Mouse (Mus musculus) myocyte (in vitro differentiated cells): ENCODE measurements at regions not wholly inside any gene's neighbourhood (a gene's known extent, or its start where the extent isn't known, plus 50 kb on each side); places are given as distances from the start of the nearest gene placed in this dataset.

Experiments used
- H3K27me3 ChIP-seq: one replicate; pipeline ENCODE4 v1.6.1; 2011; ENCODE audit not compliant: control insufficient read depth, insufficient read depth, insufficient read length
- H3K36me3 ChIP-seq: one replicate; pipeline ENCODE4 v1.6.1; 2011; ENCODE audit not compliant: control insufficient read depth, insufficient read depth
- H3K4me2 ChIP-seq: one replicate; pipeline ENCODE4 v1.6.1; 2011; ENCODE audit warnings: low read depth, control low read depth
- H3K4me3 ChIP-seq: one replicate; pipeline ENCODE4 v1.5.1; 2011; ENCODE audit warnings: mild to moderate bottlenecking, control low read depth, moderate library complexity
- H3K79me2 ChIP-seq: one replicate; pipeline ENCODE4 v1.6.1; 2011; ENCODE audit not compliant: control insufficient read depth, insufficient read depth
- H3ac ChIP-seq: one replicate; pipeline ENCODE4 v1.6.1; 2011; ENCODE audit not compliant: control insufficient read depth, insufficient read length
- CEBPB ChIP-seq: IDR thresholded peaks from 2 replicates; pipeline ENCODE4 v1.6.1; 2011; ENCODE audit warnings: mild to moderate bottlenecking, moderate library complexity; ENCODE audit not compliant: poor library complexity, insufficient read depth, severe bottlenecking
- E2F4 ChIP-seq: IDR thresholded peaks from one replicate; pipeline ENCODE4 v1.6.1; 2011; ENCODE audit warnings: mild to moderate bottlenecking, control low read depth, moderate library complexity; ENCODE audit not compliant: insufficient read depth
- MAX ChIP-seq: IDR thresholded peaks from one replicate; pipeline ENCODE4 v1.6.1; 2011; ENCODE audit warnings: low read depth, mild to moderate bottlenecking, control low read depth
- MYOD1 ChIP-seq, 3 experiments: IDR thresholded peaks; one replicate each; pipeline ENCODE4 v1.6.1; 2011; ENCODE audit warnings: control low read depth in 2 of 3, low read depth in 2 of 3, mild to moderate bottlenecking in 2 of 3, moderate library complexity in 1 of 3; ENCODE audit not compliant: insufficient read length in 2 of 3, control insufficient read depth in 1 of 3
- MYOG ChIP-seq, 3 experiments: IDR thresholded peaks; one replicate each; pipeline ENCODE4 v1.6.1; 2011; ENCODE audit warnings: control low read depth in 2 of 3, low read depth in 2 of 3, mild to moderate bottlenecking in 2 of 3; ENCODE audit not compliant: insufficient read length in 2 of 3, control insufficient read depth in 1 of 3, insufficient read depth in 1 of 3
- POLR2A ChIP-seq: IDR thresholded peaks from one replicate; pipeline ENCODE4 v1.6.1; 2011; ENCODE audit warnings: low read depth, mild to moderate bottlenecking, control low read depth, moderate library complexity; ENCODE audit not compliant: insufficient read length
- POLR2AphosphoS2 ChIP-seq: IDR thresholded peaks from one replicate; pipeline ENCODE4 v1.6.1; 2011; ENCODE audit warnings: low read depth, control low read depth; ENCODE audit not compliant: insufficient read length
- REST ChIP-seq: IDR thresholded peaks from one replicate; pipeline ENCODE4 v1.6.1; 2011; ENCODE audit warnings: mild to moderate bottlenecking, control low read depth, moderate library complexity; ENCODE audit not compliant: insufficient read depth, insufficient read length
- SRF ChIP-seq: IDR thresholded peaks from one replicate; pipeline ENCODE4 v1.6.1; 2011; ENCODE audit warnings: low read depth; ENCODE audit not compliant: control insufficient read depth, insufficient read length
- TCF12 ChIP-seq: IDR thresholded peaks from one replicate; pipeline ENCODE4 v1.6.1; 2011; ENCODE audit warnings: mild to moderate bottlenecking, control low read depth; ENCODE audit not compliant: poor library complexity, insufficient read depth, severe bottlenecking
- TCF3 ChIP-seq: IDR thresholded peaks from one replicate; pipeline ENCODE4 v1.6.1; 2011; ENCODE audit warnings: low read depth, control low read depth; ENCODE audit not compliant: insufficient read length
- USF1 ChIP-seq: IDR thresholded peaks from one replicate; pipeline ENCODE4 v1.6.1; 2011; ENCODE audit warnings: low read depth, mild to moderate bottlenecking, control low read depth, moderate library complexity

DNA sequence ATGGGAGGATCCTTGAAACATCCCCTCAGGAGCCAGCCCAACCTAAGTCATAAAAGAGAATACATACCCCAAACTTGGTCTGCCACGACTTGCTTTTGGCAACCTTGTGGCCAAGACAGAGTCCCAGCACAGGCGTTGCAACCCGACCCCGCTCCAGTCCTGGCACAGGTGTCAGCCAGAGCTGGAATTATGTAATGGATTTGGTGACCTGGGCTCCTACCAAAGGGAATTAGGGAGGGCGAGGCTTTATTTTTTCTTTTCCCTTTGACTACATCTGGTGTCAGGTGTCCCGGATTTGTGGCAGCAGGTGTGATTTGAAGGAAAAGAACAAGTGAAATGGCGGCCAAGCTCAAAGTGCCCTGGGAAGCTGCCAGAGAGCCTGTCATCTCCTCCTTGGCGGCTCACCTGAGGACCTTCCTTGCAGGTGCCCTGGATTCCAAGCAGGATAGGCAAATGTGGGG, 212.9 kb downstream of the Mef2c start:
- Histone ChIP-seq H3K4me2 (no peak overlapping the region), H3K79me2 (no peaks in the 10 kb centered on the region), H3K27me3 (peaks cover 15% of the 10 kb centered on the region), H3K4me3 (no peak overlapping the region), H3ac (no peak overlapping the region), H3K36me3 (no peaks in the 10 kb centered on the region)
- TF ChIP-seq MAX: no peak

DNA sequence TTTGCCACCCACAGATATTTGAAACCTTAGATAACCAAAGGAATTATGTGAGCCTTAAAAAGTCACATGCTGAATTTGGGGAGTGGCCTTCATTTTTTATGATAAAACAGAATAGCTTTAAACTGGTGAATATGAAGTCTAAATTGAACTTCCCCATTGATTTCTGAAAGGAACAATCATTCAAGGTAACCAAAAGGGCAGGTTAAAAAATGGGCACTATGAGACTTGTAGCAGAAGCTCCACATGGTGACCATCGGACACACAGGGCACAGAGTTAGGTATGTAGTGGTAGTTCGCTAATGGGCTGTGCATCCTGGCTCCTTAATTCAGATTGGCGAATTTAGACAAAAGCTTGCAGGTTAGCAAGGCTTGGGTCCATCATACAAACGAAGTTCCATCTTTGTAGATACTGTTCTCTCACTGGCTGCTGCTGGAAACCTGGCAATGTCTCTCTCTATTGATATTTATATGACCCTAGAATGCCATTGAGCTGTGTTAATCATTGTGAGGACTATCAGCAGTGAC, 213.9 kb downstream of the Mef2c start:
- Histone ChIP-seq H3K4me3 (no peak overlapping the region), H3K79me2 (no peaks in the 10 kb centered on the region), H3ac (no peak overlapping the region), H3K27me3 (peaks cover 13% of the 10 kb centered on the region), H3K4me2 (no peak overlapping the region), H3K36me3 (no peaks in the 10 kb centered on the region)
- TF ChIP-seq MAX (no peak), TCF3 (no peak), POLR2A (no peak), POLR2AphosphoS2 (no peak), MYOD1 (IDR thresholded peaks at IDR 0.05; ENCODE audit: control insufficient read depth in 1 of 3, insufficient read length in 2 of 3, low read depth in 2 of 3) (no peak), SRF (no peak), MYOG (IDR thresholded peaks at IDR 0.05; ENCODE audit: control insufficient read depth in 1 of 3, insufficient read depth in 1 of 3, insufficient read length in 2 of 3, low read depth in 2 of 3) (no peak), E2F4 (no peak), TCF12 (no peak)

DNA sequence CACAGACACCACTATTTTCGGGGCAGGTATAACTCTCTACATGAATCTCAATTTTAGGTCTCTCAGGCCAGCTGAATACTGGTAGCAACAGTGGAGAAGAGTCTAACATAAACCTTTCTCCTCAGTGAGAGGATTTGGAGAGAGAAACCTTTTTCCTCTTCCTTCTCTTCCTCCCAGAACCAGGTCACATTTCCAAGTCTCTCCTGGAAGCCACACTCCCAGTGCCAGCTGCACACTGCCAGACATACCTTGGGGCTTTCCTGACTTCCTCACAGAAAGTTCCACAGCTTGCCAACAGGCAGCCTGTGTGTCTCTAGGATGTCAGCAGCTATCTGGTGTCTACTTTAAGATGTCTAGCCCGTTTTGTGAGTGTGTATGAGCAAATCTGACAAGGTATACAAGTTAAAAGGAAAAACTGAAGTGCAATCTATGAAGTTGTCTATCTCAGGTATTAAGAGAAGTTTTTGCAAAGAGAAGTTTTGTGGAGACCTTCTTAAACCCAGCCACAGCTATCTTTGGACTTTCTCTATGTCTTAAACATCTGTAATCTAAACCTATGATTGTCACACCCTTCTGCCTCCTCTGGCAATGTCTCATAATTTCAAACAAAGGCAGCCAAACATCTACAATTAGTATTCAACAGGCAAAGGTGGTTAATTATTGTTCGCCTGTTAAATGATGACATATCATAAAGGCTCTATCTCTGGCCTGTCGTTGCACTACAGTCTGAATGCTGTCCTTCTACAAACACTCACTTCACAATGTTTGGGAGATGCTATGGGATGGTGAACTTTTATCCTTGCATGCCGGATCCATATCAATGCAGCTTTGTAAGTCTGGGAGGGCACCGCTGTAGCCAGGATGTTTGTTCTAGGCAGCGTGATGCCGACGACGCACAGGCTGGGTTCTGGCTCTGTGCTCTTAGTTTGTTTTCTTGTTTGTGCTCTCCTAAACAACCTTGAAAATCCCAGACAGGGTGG, 214.9 kb downstream of the Mef2c start:
- H3K4me2 ChIP-seq: no peak overlapping the region
- peaks cover 9% of the 10 kb centered on the region for H3K27me3 ChIP-seq
- H3K79me2 ChIP-seq: no peaks in the 10 kb centered on the region
- no peak overlapping the region for H3K4me3 ChIP-seq
- H3K36me3 ChIP-seq: no peaks in the 10 kb centered on the region
- no peak overlapping the region for H3ac ChIP-seq
- TF ChIP-seq POLR2AphosphoS2 (no peak), TCF12 (no peak), POLR2A (no peak), MYOG (IDR thresholded peaks at IDR 0.05; ENCODE audit: control insufficient read depth in 1 of 3, insufficient read depth in 1 of 3, insufficient read length in 2 of 3, low read depth in 2 of 3) (no peak), USF1 (no peak), E2F4 (no peak)

DNA sequence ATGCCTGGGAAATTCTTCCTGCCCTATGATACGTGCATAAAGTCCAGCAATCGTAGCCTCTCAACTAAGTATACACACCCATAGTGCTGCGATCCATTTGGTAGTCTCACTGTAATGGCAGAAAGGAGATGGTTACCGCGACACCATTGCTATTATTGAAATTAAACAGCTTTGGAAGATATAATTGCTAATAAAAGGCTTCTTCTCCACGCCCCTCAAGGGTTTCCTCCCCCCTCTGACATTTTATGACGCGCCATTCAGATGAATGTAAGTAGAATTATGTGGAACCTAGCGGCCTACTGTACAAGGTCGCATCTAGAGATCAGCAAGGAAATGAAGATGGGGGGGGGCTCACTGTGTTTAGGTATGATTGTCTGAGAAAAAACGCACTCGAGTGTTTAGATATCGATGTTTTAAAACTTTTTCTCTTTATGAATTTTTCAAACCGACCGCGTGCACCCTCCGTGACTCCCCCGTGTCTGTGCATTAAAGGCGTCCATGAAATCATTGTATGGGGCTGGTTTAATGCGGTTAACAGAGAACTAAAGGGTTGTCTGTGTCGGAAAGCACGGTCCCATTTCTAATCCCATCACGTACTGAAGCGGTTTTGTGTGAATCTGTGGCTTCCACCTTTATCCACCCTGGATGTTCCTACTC, 215.9 kb downstream of the Mef2c start:
- Histone ChIP-seq H3K27me3 (peaks cover 9% of the 10 kb centered on the region), H3K4me3 (no peak overlapping the region), H3K79me2 (no peaks in the 10 kb centered on the region), H3K36me3 (no peaks in the 10 kb centered on the region), H3K4me2 (no peak overlapping the region), H3ac (no peak overlapping the region)
- TF ChIP-seq MAX (no peak), POLR2AphosphoS2 (no peak), TCF12 (no peak), USF1 (no peak)

DNA sequence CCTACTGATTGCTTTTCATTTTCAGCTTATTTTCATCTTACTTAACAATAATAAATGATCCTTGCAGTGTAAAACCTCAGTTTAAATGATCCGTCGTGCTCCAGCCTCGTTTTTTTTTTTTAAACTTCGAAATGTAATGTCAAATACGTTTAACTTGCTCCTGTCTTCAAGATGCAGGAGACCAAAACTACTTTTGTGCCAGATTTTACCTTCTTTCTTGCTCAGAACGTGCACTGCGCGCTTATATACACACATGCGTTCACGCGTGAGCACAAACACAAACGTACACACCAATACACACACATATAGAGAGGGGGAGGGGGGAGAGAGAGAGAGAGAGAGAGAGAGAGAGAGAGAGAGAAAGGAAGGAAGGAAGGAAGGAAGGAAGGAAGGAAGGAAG, 216.5 kb downstream of the Mef2c start:
- H3K4me2 ChIP-seq: no peak overlapping the region
- no peaks in the 10 kb centered on the region for H3K36me3 ChIP-seq
- H3K4me3 ChIP-seq: peak overlapping the region; percentile 30
- TF ChIP-seq CEBPB (no peak), REST (no peak), POLR2AphosphoS2 (no peak), POLR2A (no peak), TCF3 (no peak), SRF (no peak), MAX (no peak), E2F4 (no peak)
- H3K27me3 ChIP-seq: peaks cover 9% of the 10 kb centered on the region
- H3ac ChIP-seq: no peak overlapping the region
- H3K79me2 ChIP-seq: no peaks in the 10 kb centered on the region
